Mouse (Mus musculus) limb, embryonic 11.5 days (tissue): Measurements from ENCODE around the gene Abcb10. TPM values are rescaled to one million over a fixed set of nuclear protein-coding genes. Genes with fewer than 3 reads are reported as not detected.
"Not testable (repeated sequence)": the region's sequence is repeated elsewhere in the genome, so short reads cannot be mapped to it uniquely, and the experiment has no call there.

Experiments used
- ATAC-seq: fragments of 200-750 bp; cut with Nextera tagmentation; 2 replicates; pipeline ENCODE4 v1.8.0; 2017; ENCODE audit warnings: low read depth; ENCODE audit not compliant: insufficient number of reproducible peaks, low FRiP score, low TSS enrichment
- DNase-seq: peaks from one replicate; pipeline ENCODE4 v3.0.0-alpha.2; 2015; ENCODE audit warnings: low spot score
- H3K27ac ChIP-seq: fragments of 300-500 bp; sonication (generic); replicated peaks from 2 replicates; pipeline ENCODE4 v1.5.1; 2014; ENCODE audit warnings: low read depth, mild to moderate bottlenecking, low read length
- H3K27me3 ChIP-seq: fragments of 300-500 bp; sonication (generic); 2 replicates; pipeline ENCODE4 v1.6.1; 2014; ENCODE audit warnings: mild to moderate bottlenecking, low read length, mixed read lengths; ENCODE audit not compliant: control insufficient read depth, insufficient read depth
- H3K36me3 ChIP-seq: fragments of 300-500 bp; sonication (generic); 2 replicates; pipeline ENCODE4 v1.6.1; 2014; ENCODE audit warnings: mild to moderate bottlenecking, low read length, moderate library complexity, mixed read lengths; ENCODE audit not compliant: control insufficient read depth, insufficient read depth
- H3K4me1 ChIP-seq: fragments of 300-500 bp; sonication (generic); 2 replicates; pipeline ENCODE4 v1.6.1; 2014; ENCODE audit warnings: low read length, mixed read lengths; ENCODE audit not compliant: control insufficient read depth, insufficient read depth
- H3K4me2 ChIP-seq: fragments of 300-500 bp; sonication (generic); 2 replicates; pipeline ENCODE4 v1.6.1; 2014; ENCODE audit warnings: low read depth, mild to moderate bottlenecking, moderate library complexity; ENCODE audit not compliant: severe bottlenecking
- H3K4me3 ChIP-seq: fragments of 300-500 bp; sonication (generic); 2 replicates; pipeline ENCODE4 v1.5.1; 2014; ENCODE audit warnings: low read depth, low read length
- H3K9ac ChIP-seq: fragments of 300-500 bp; sonication (generic); 2 replicates; pipeline ENCODE4 v1.6.1; 2014; ENCODE audit warnings: mild to moderate bottlenecking, low read length
- H3K9me3 ChIP-seq: fragments of 300-500 bp; sonication (generic); 2 replicates; pipeline ENCODE4 v1.6.1; 2016; ENCODE audit warnings: low read length; ENCODE audit not compliant: control insufficient read depth
- WGBS: fragments of 180-500 bp; shearing (Covaris S2); extraction: QIAGEN DNeasy Blood & Tissue Kit; methylation state at CpG from one replicate; pipeline ENCODE4 v1.1.7; 2014; 5-methylcytosine and 5-hydroxymethylcytosine counted together
- polyA plus RNA-seq: library from polyadenylated mRNA; unstranded; fragments of >200 nt; fragmentation: Nextera tagmentation; extraction: Ambion mirVana; gene quantifications from 2 replicates; pipeline ENCODE4 v1.2.1, GENCODE M21; 2014

Gene Abcb10
- polyA plus RNA-seq, 1 experiment from 2014 or later = 17.2 TPM

DNA sequence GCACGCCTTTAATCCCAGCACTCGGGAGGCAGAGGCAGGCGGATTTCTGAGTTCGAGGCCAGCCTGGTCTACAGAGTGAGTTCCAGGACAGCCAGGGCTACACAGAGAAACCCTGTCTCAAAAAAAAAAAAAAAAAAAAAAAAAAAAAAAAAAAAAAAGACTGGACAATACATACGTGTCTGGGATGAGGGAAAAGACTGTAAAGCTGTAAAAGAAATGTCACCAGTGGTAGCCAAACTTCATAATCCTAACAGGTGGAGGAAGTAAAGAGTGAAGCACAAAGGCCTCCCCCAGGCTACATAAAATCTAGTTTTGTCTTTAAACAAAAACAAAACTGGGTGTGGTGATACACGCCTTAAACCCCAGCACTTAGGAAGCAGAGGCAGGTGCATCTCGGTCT, 31.4 kb upstream of the Abcb10 start:
- not testable (repeated sequence) for H3K4me2 ChIP-seq, H3K27ac ChIP-seq, DNase-seq, ATAC-seq, H3K27me3 ChIP-seq, H3K4me3 ChIP-seq, H3K9me3 ChIP-seq, H3K4me1 ChIP-seq, H3K36me3 ChIP-seq, H3K9ac ChIP-seq
- WGBS = 91% methylated on average over 7 of the region's 7 CpGs

DNA sequence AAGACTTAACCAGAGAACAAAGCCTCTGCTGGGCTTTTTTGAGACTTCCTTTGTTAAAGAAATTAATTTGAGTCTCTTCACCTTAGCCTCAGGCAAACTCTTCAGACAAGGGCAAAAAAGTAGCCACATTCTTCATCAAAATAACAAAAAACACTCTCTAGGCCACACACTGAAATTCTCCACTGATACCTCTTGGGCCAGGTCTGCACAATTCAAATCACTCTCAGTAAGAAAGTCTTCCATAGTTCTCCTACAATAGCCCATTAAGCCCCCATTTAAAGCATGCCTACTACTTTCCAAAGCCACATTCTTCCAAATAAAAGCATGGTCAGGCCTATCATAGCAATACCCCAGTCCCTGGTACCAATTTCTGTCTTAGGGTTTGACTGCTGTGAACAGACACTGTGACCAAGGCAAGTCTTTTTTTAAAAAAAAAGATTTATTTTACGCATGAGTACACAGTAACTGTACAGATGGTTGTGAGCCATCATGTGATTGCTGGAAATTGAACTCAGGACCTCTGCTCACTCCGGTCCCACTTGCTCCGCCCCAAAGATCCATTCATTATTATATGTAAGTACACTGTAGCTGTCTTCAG, 29.2 kb upstream of the Abcb10 start:
- H3K27ac ChIP-seq = no peak overlapping the region
- no peak for ATAC-seq
- no peak overlapping the region for H3K4me2 ChIP-seq
- WGBS = 97% methylated on average over 3 of the region's 3 CpGs
- DNase-seq = no peak
- no peaks in the 10 kb centered on the region for H3K27me3 ChIP-seq
- H3K9me3 ChIP-seq = no peaks in the 10 kb centered on the region
- no peaks in the 10 kb centered on the region for H3K4me1 ChIP-seq
- H3K36me3 ChIP-seq = peaks cover 6% of the 10 kb centered on the region; the same call in 1 of the 2 replicates
- no peak overlapping the region for H3K4me3 ChIP-seq
- H3K9ac ChIP-seq = no peak overlapping the region

DNA sequence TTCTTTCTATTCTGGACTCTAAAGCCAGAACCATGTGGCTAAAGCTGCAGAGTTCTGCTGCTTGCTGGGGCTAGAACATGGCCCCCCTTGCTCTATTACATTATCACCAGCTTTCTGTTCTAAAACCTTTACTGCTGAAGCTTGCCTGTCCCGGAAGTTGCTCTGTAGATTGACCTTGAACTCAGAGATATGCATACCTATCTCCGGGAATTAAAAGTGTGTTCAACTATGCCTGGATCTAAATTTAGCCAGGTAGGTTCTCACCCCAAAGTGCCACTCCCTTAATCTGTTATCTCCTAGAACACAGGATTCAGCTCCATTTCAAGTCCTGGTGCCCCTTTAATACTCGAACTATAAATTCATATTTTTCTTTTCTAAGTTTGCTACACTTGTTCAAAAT, 28.7 kb upstream of the Abcb10 start:
- no peak overlapping the region for H3K4me2 ChIP-seq
- no peaks in the 10 kb centered on the region for H3K9me3 ChIP-seq
- no peaks in the 10 kb centered on the region for H3K4me1 ChIP-seq
- ATAC-seq (no peak), DNase-seq (no peak)
- 85% methylated on average over 3 of the region's 3 CpGs for WGBS
- no peak overlapping the region for H3K4me3 ChIP-seq
- no peak overlapping the region for H3K9ac ChIP-seq
- no peak overlapping the region for H3K27ac ChIP-seq
- H3K27me3 ChIP-seq = no peaks in the 10 kb centered on the region
- peaks cover 6% of the 10 kb centered on the region; the same call in 1 of the 2 replicates for H3K36me3 ChIP-seq

DNA sequence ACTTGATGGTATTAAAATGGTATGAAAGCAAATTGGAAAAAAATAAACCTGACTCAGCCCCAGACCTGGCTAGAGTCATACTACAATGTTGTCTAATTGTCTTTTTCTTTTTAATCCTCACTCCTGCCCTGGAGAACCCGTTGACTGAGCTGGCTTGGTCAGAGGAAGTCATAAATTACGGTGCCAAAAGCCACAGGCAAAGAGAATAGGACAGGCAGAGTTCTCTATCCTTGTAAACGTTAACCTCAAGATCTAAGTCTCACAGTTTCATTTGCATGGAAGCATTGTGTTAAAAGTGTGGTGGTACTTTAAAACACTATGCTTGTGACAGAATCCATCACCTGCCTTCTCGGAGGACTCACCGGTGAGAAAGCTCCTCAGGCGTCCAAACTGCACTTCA, 24.9 kb upstream of the Abcb10 start:
- H3K4me1 ChIP-seq = no peaks in the 10 kb centered on the region
- no peaks in the 10 kb centered on the region for H3K27me3 ChIP-seq
- H3K9me3 ChIP-seq = no peaks in the 10 kb centered on the region
- H3K27ac ChIP-seq = no peak overlapping the region
- H3K9ac ChIP-seq = no peak overlapping the region
- H3K4me3 ChIP-seq = no peak overlapping the region
- no peak for ATAC-seq
- 61% methylated on average over 6 of the region's 6 CpGs for WGBS
- peaks cover 12% of the 10 kb centered on the region; the same call in 1 of the 2 replicates for H3K36me3 ChIP-seq
- no peak overlapping the region for H3K4me2 ChIP-seq
- no peak for DNase-seq

DNA sequence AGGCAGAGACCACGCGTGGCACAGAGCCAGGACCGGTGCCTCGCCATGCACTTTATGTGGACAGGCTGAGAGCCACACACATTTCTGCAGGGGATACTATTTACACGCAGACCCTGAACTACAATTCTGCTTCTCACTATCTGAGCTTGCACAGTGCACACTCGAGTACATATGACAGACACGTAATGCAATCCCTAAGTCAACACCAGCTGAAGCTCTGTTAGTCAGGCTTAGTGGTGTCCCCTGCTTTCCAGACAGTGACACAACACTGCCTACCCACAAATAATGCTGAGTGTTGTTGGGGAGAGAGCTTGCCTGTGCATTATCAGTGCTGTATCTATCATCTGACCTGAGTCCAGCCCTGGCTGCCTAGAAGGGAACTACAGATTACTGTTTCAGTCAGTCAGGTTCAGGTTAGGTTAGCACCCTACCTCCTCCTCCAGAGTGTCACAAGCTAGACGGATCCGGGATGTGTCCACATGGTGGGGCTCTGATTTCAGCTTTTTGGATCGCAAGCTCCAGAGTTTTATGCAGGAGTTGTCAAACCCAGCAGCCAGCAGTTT, 19.7 kb upstream of the Abcb10 start:
- Histone ChIP-seq H3K4me1 (no peaks in the 10 kb centered on the region), H3K9ac (no peak overlapping the region), H3K27me3 (no peaks in the 10 kb centered on the region), H3K4me3 (no peak overlapping the region), H3K4me2 (no peak overlapping the region), H3K36me3 (peaks cover 14% of the 10 kb centered on the region), H3K27ac (no peak overlapping the region), H3K9me3 (no peaks in the 10 kb centered on the region)
- ATAC-seq = no peak
- no peak for DNase-seq
- WGBS = 96% methylated on average over 10 of the region's 10 CpGs

DNA sequence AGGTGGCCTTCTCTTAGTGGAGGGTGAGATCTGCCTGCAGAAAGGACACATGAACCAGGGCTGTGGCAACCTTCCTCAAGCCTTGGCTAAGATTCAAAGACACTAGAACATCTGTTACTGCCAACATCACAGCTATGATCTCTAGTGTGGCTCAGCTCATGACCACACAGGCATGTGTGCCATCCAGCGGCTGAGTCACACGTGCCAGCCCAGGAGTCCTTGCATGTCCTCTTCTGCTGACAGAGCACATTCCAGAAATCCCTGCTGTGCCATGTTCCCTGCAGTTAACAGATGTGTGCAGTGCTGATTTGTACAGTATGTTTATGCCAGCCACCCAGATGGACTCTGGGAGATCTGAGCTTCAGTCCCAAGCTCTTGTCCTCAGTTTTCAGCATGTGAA, 16.6 kb upstream of the Abcb10 start:
- H3K9me3 ChIP-seq = no peaks in the 10 kb centered on the region
- no peak for DNase-seq
- H3K27me3 ChIP-seq = no peaks in the 10 kb centered on the region
- H3K4me1 ChIP-seq = no peaks in the 10 kb centered on the region
- H3K27ac ChIP-seq = no peak overlapping the region
- H3K4me2 ChIP-seq = no peak overlapping the region
- no peak for ATAC-seq
- 89% methylated on average over 2 of the region's 2 CpGs for WGBS
- H3K9ac ChIP-seq = no peak overlapping the region
- peaks cover 20% of the 10 kb centered on the region for H3K36me3 ChIP-seq
- no peak overlapping the region for H3K4me3 ChIP-seq

DNA sequence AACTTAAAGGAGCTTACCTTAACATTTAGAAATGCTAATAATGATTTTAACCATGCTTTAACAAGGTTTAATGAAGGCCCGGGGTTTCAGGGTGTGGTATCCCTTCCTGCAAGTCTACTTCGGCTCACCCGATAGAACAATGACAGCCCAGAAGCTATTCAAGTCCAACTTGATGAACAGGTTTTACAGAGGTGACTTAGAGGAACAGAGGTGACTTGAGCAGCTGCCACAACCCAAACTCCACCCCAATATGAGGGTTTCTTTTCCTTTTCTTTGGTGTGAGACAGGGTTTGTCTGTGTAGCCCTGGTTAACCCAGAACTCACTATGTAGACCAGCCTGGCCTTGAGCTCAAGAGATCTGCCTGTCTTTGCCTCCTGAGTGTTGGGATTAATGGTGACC, 11.1 kb upstream of the Abcb10 start:
- WGBS = 95% methylated on average over 3 of the region's 3 CpGs
- no peaks in the 10 kb centered on the region for H3K27me3 ChIP-seq
- no peak overlapping the region for H3K9ac ChIP-seq
- no peak overlapping the region for H3K4me3 ChIP-seq
- no peak overlapping the region for H3K27ac ChIP-seq
- H3K4me1 ChIP-seq = no peaks in the 10 kb centered on the region
- H3K4me2 ChIP-seq = no peak overlapping the region
- no peak for ATAC-seq
- no peak for DNase-seq
- no peaks in the 10 kb centered on the region for H3K9me3 ChIP-seq
- peaks cover 9% of the 10 kb centered on the region; the same call in 1 of the 2 replicates for H3K36me3 ChIP-seq

DNA sequence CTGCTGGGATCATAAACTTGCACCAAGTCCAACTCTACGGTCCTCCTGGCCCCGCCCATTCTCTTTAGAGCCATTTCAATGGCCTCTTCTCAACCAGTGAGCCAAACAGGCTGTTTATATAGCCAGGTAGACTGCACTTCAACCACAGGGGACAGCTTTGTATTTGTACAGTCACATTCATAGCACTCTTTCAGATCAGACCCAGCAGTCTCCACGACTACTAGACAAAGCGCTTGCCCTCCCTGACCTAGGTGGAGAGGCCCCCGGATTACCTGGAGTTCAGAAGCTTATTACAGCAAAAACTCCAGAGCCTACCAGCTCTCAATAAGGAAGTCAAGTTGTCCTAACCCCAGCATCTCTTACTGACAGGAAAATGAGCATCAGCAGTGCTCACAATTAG, 10.7 kb upstream of the Abcb10 start:
- Histone ChIP-seq H3K4me1 (no peaks in the 10 kb centered on the region), H3K27ac (no peak overlapping the region), H3K4me2 (no peak overlapping the region), H3K27me3 (no peaks in the 10 kb centered on the region), H3K36me3 (peaks cover 9% of the 10 kb centered on the region; the same call in 1 of the 2 replicates), H3K4me3 (no peak overlapping the region), H3K9me3 (no peaks in the 10 kb centered on the region), H3K9ac (no peak overlapping the region)
- ATAC-seq (no peak), DNase-seq (no peak)
- WGBS = 94% methylated on average over 5 of the region's 5 CpGs

DNA sequence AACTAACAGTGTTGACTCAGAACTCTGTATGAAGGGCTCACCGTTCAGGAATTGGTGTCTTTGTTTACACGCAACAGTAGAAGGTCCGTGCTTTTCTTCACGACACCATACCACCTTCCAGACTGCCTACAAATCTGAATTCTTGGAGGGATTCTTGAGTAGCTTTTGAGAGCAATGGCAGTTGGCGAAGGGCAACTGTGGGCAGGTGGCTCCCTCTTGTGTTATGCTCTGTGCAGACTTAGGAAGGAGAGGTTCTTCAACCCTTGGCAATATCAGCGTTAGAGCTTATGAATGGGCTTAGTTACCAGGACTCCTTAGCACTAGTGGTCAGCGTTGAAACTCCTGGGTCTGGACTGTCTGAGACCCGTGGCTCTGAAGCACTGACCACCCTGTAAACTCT, 9.7 kb upstream of the Abcb10 start:
- Histone ChIP-seq H3K9me3 (no peaks in the 10 kb centered on the region), H3K27me3 (no peaks in the 10 kb centered on the region), H3K4me2 (no peak overlapping the region), H3K9ac (no peak overlapping the region), H3K4me1 (no peaks in the 10 kb centered on the region), H3K36me3 (peaks cover 5% of the 10 kb centered on the region; the same call in 1 of the 2 replicates), H3K4me3 (no peak overlapping the region), H3K27ac (no peak overlapping the region)
- ATAC-seq (no peak), DNase-seq (no peak)
- WGBS = 86% methylated on average over 8 of the region's 8 CpGs
